Mouse (Mus musculus): ENCODE data around the gene Gdf10.

- TF ChIP-seq CTCF (IDR thresholded peaks at IDR 0.05; ENCODE audit: low read depth) (no peak), EP300 (IDR thresholded peaks at IDR 0.05; ENCODE audit: low read depth) (no peak)
Measured at GRCm38 (mm10) chr14:33958841-33959240, 35.5 kb downstream of the Gdf10 start.

Data from liver, embryonic 14.5 days (tissue).